Mouse (Mus musculus) right cerebral cortex, postnatal 10 days (tissue): ENCODE results near the gene Arntl.

ENCODE experiments used
- DNase-seq, 2 experiments: peaks; one replicate each; pipeline ENCODE4 v3.0.0; 2021; ENCODE audit warnings: low spot score in 2 of 2

Gene Arntl

GRCm38 (mm10) chr7:113208388-113208753 is 1.1 kb downstream of the Arntl start:
- peak in 1 of 2 experiments; percentile 56 for DNase-seq

- DNase-seq: peak; percentile 57 to 61
Observed at GRCm38 (mm10) chr7:113210441-113210840, 3.2 kb downstream of the Arntl start.

GRCm38 (mm10) chr7:113214245-113215169 is 7.2 kb downstream of the Arntl start:
- no peak for DNase-seq

- DNase-seq: peak; percentile 39 to 57
Observed at GRCm38 (mm10) chr7:113216152-113216551, 8.9 kb downstream of the Arntl start.

- DNase-seq: no peak
Observed at GRCm38 (mm10) chr7:113219416-113219815, 12.2 kb downstream of the Arntl start.

- DNase-seq: no peak
Observed at GRCm38 (mm10) chr7:113219864-113220263, 12.6 kb downstream of the Arntl start.

GRCm38 (mm10) chr7:113220691-113221238 is 13.5 kb downstream of the Arntl start:
- DNase-seq: no peak

GRCm38 (mm10) chr7:113222821-113223220 is 15.6 kb downstream of the Arntl start:
- no peak for DNase-seq

- DNase-seq: no peak
Observed at GRCm38 (mm10) chr7:113224620-113225019, 17.4 kb downstream of the Arntl start.

GRCm38 (mm10) chr7:113228498-113228897 is 21.2 kb downstream of the Arntl start:
- no peak for DNase-seq

GRCm38 (mm10) chr7:113236135-113236534 is 28.9 kb downstream of the Arntl start:
- DNase-seq: no peak

GRCm38 (mm10) chr7:113238365-113238764 is 31.1 kb downstream of the Arntl start:
- no peak for DNase-seq

- DNase-seq: no peak
Observed at GRCm38 (mm10) chr7:113239448-113240130, 32.3 kb downstream of the Arntl start.

GRCm38 (mm10) chr7:113240438-113240837 is 33.2 kb downstream of the Arntl start:
- DNase-seq: peak; percentile 54 to 62

- DNase-seq: no peak
Observed at GRCm38 (mm10) chr7:113241901-113242661, 34.8 kb downstream of the Arntl start.

GRCm38 (mm10) chr7:113242688-113243087 is 35.4 kb downstream of the Arntl start:
- peak; percentile 75 to 76 for DNase-seq

- DNase-seq: no peak
Observed at GRCm38 (mm10) chr7:113245144-113245543, 37.9 kb downstream of the Arntl start.

GRCm38 (mm10) chr7:113246512-113246911 is 39.2 kb downstream of the Arntl start:
- no peak for DNase-seq

GRCm38 (mm10) chr7:113247167-113247566 is 39.9 kb downstream of the Arntl start:
- no peak for DNase-seq

GRCm38 (mm10) chr7:113249134-113249825 is 42.0 kb downstream of the Arntl start:
- peak; percentile 82 to 90 for DNase-seq

GRCm38 (mm10) chr7:113250433-113250991 is 43.2 kb downstream of the Arntl start:
- peak; percentile 63 to 79 for DNase-seq
